Mouse (Mus musculus) embryonic fibroblast, embryonic 13.5 days (primary cell): Measurements from ENCODE around the gene Brms1l.

Experiments used
- CTCF ChIP-seq: IDR thresholded peaks from 2 replicates; pipeline ENCODE4 v1.5.1; 2011; ENCODE audit warnings: mild to moderate bottlenecking, control low read depth, low read length, moderate library complexity, borderline replicate concordance; ENCODE audit not compliant: insufficient read depth
- POLR2A ChIP-seq: IDR thresholded peaks from 2 replicates; pipeline ENCODE4 v1.6.1; 2011; ENCODE audit warnings: low read depth, mild to moderate bottlenecking, control low read depth, low read length, moderate library complexity

DNA sequence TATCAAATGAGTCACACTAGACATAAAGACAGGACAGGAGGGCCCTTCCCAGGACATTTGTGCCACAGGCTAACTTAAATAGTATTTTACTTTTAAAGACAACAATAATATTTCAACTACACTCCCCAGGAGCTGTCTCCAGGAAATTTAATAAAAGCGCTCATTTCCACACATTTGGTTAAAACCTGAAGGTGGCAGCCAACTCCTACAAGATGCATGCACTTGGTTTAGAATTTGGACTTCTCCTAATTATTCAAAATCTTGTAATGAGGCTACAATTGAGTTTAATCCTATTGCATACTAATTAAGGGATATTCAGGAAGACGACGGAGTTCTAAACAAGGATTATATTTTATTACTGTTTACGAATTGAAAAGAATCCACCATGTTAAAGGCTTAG, 49.3 kb downstream of the Brms1l start:
- no peak for TF ChIP-seq POLR2A
- TF ChIP-seq CTCF: no peak
